Mouse (Mus musculus) stomach, embryonic 14.5 days (tissue): ENCODE results near the gene Phpt1. TPM values are rescaled to one million over a fixed set of nuclear protein-coding genes. Genes with fewer than 3 reads are reported as not detected.

ENCODE experiments used
- ATAC-seq: fragments of 200-750 bp; cut with Nextera tagmentation; 2 replicates; pipeline ENCODE4 v1.8.0; 2017; ENCODE audit warnings: low read depth, moderate TSS enrichment; ENCODE audit not compliant: insufficient number of reproducible peaks, insufficient read depth, low FRiP score
- H3K27ac ChIP-seq: fragments of 300-500 bp; sonication (generic); 2 replicates; pipeline ENCODE4 v1.5.1; 2014; ENCODE audit warnings: mild to moderate bottlenecking, low read length, moderate library complexity, mixed read lengths
- H3K27me3 ChIP-seq: fragments of 300-500 bp; sonication (generic); 2 replicates; pipeline ENCODE4 v1.6.1; 2014; ENCODE audit warnings: low read length, control low read depth, mixed read lengths; ENCODE audit not compliant: control insufficient read depth, insufficient read depth
- H3K36me3 ChIP-seq: fragments of 300-500 bp; sonication (generic); 2 replicates; pipeline ENCODE4 v1.6.1; 2014; ENCODE audit warnings: mild to moderate bottlenecking, control low read depth, low read length, moderate library complexity, mixed read lengths; ENCODE audit not compliant: control insufficient read depth, insufficient read depth
- H3K4me1 ChIP-seq: fragments of 300-500 bp; sonication (generic); 2 replicates; pipeline ENCODE4 v1.6.1; 2014; ENCODE audit warnings: low read length, control low read depth, mixed read lengths; ENCODE audit not compliant: control insufficient read depth, insufficient read depth
- H3K4me2 ChIP-seq: fragments of 300-500 bp; sonication (generic); replicated peaks from 2 replicates; pipeline ENCODE4 v1.6.1; 2014; ENCODE audit warnings: low read depth, low read length, control low read depth
- H3K4me3 ChIP-seq: fragments of 300-500 bp; sonication (generic); 2 replicates; pipeline ENCODE4 v1.5.1; 2014; ENCODE audit warnings: low read depth, low read length, control low read depth
- H3K9ac ChIP-seq: fragments of 300-500 bp; sonication (generic); replicated peaks from 2 replicates; pipeline ENCODE4 v1.6.1; 2014; ENCODE audit warnings: low read depth, mild to moderate bottlenecking, control low read depth, low read length, moderate library complexity, mixed read lengths
- H3K9me3 ChIP-seq: fragments of 300-500 bp; sonication (generic); 2 replicates; pipeline ENCODE4 v1.6.1; 2016; ENCODE audit warnings: low read depth, low read length, control low read depth; ENCODE audit not compliant: control insufficient read depth
- WGBS: fragments of 180-500 bp; shearing (Covaris S2); extraction: QIAGEN DNeasy Blood & Tissue Kit; methylation state at CpG from one replicate; pipeline ENCODE4 v1.1.7; 2014; 5-methylcytosine and 5-hydroxymethylcytosine counted together
- polyA plus RNA-seq: library from polyadenylated mRNA; unstranded; fragments of >200 nt; fragmentation: Nextera tagmentation; extraction: Ambion mirVana; gene quantifications from 2 replicates; pipeline ENCODE4 v1.2.1, GENCODE M21; 2014

The Phpt1 gene
- polyA plus RNA-seq, 1 experiment from 2014 or later: 231 TPM

- Histone ChIP-seq H3K36me3 (peaks cover 61% of the 10 kb centered on the region), H3K9me3 (no peaks in the 10 kb centered on the region), H3K9ac (no peak overlapping the region), H3K27me3 (peaks cover under 1% of the 10 kb centered on the region), H3K27ac (no peak overlapping the region), H3K4me1 (peaks cover 6% of the 10 kb centered on the region), H3K4me3 (no peak overlapping the region), H3K4me2 (no peak overlapping the region)
- 90% methylated on average over 3 of the region's 3 CpGs for WGBS
- ATAC-seq: no peak
Measured at GRCm38 (mm10) chr2:25585601-25586000, 10.6 kb upstream of the Phpt1 start.

- WGBS: 86% methylated on average over 4 of the region's 4 CpGs
- no peak overlapping the region for H3K4me3 ChIP-seq
- peaks cover 8% of the 10 kb centered on the region for H3K4me1 ChIP-seq
- no peak for ATAC-seq
- peaks cover 8% of the 10 kb centered on the region for H3K27me3 ChIP-seq
- H3K9me3 ChIP-seq: no peaks in the 10 kb centered on the region
- no peak overlapping the region for H3K4me2 ChIP-seq
- H3K36me3 ChIP-seq: peaks cover 53% of the 10 kb centered on the region
- H3K27ac ChIP-seq: no peak overlapping the region
- H3K9ac ChIP-seq: no peak overlapping the region
Measured at GRCm38 (mm10) chr2:25584856-25585255, 9.8 kb upstream of the Phpt1 start.

- Histone ChIP-seq H3K4me3 (no peak overlapping the region), H3K27ac (no peak overlapping the region), H3K27me3 (peaks cover 15% of the 10 kb centered on the region), H3K4me2 (no peak overlapping the region), H3K4me1 (peaks cover 14% of the 10 kb centered on the region), H3K36me3 (peaks cover 48% of the 10 kb centered on the region), H3K9ac (no peak overlapping the region), H3K9me3 (no peaks in the 10 kb centered on the region)
- 91% methylated on average over 3 of the region's 3 CpGs for WGBS
- no peak for ATAC-seq
Measured at GRCm38 (mm10) chr2:25584152-25584551, 9.1 kb upstream of the Phpt1 start.

GRCm38 (mm10) chr2:25583571-25583970 lies 8.5 kb upstream of the Phpt1 start:
- no peak for ATAC-seq
- peaks cover 19% of the 10 kb centered on the region for H3K27me3 ChIP-seq
- H3K27ac ChIP-seq: no peak overlapping the region
- H3K9ac ChIP-seq: no peak overlapping the region
- no peak overlapping the region for H3K4me2 ChIP-seq
- H3K4me3 ChIP-seq: no peak overlapping the region
- WGBS: 58% methylated on average over 4 of the region's 4 CpGs
- no peaks in the 10 kb centered on the region for H3K9me3 ChIP-seq
- peaks cover 16% of the 10 kb centered on the region for H3K4me1 ChIP-seq
- peaks cover 46% of the 10 kb centered on the region for H3K36me3 ChIP-seq

GRCm38 (mm10) chr2:25583120-25583481 lies 8.1 kb upstream of the Phpt1 start:
- peaks cover 21% of the 10 kb centered on the region for H3K4me1 ChIP-seq
- H3K27me3 ChIP-seq: peaks cover 21% of the 10 kb centered on the region
- ATAC-seq: no peak
- 76% methylated on average over 6 of the region's 6 CpGs for WGBS
- no peak overlapping the region for H3K4me3 ChIP-seq
- H3K27ac ChIP-seq: no peak overlapping the region
- H3K9ac ChIP-seq: no peak overlapping the region
- H3K4me2 ChIP-seq: no peak overlapping the region
- no peaks in the 10 kb centered on the region for H3K9me3 ChIP-seq
- H3K36me3 ChIP-seq: peaks cover 42% of the 10 kb centered on the region

- Histone ChIP-seq H3K27me3 (peaks cover 24% of the 10 kb centered on the region), H3K4me2 (no peak overlapping the region), H3K4me1 (peaks cover 24% of the 10 kb centered on the region), H3K4me3 (no peak overlapping the region), H3K9me3 (no peaks in the 10 kb centered on the region), H3K36me3 (peaks cover 41% of the 10 kb centered on the region), H3K27ac (no peak overlapping the region), H3K9ac (no peak overlapping the region)
- 40% methylated on average over 12 of the region's 12 CpGs for WGBS
- ATAC-seq: no peak
Measured at GRCm38 (mm10) chr2:25582466-25583119, 7.6 kb upstream of the Phpt1 start.

- Histone ChIP-seq H3K27ac (no peak overlapping the region), H3K4me3 (no peak overlapping the region), H3K36me3 (peaks cover 35% of the 10 kb centered on the region), H3K9me3 (no peaks in the 10 kb centered on the region), H3K9ac (no peak overlapping the region), H3K4me1 (peaks cover 31% of the 10 kb centered on the region), H3K27me3 (peaks cover 29% of the 10 kb centered on the region), H3K4me2 (peak overlapping the region; percentile 54; the same call in 1 of the 2 replicates)
- 25% methylated on average over 6 of the region's 6 CpGs for WGBS
- peak; percentile 12; the same call in 1 of the 2 replicates for ATAC-seq
Measured at GRCm38 (mm10) chr2:25581901-25582301, 6.9 kb upstream of the Phpt1 start.

GRCm38 (mm10) chr2:25581294-25581864 lies 6.4 kb upstream of the Phpt1 start, which contains the start of gene Ajm1:
Ajm1 (minus strand) TSS chr2:25581757.
- H3K9me3 ChIP-seq: no peaks in the 10 kb centered on the region
- H3K4me1 ChIP-seq: peaks cover 36% of the 10 kb centered on the region
- ATAC-seq: peak; percentile 53
- H3K9ac ChIP-seq: 0 out of 2 replicates have a peak within 1 kb of the TSS, but pooled peaks have one; percentile 2
- peak within 1 kb of the TSS; percentile 25 for H3K4me3 ChIP-seq
- H3K36me3 ChIP-seq: peaks cover 31% of the 10 kb centered on the region
- no peak within 1 kb of the TSS; the same call in 1 of the 2 replicates for H3K27ac ChIP-seq
- WGBS: 5% methylated on average over 19 of the region's 19 CpGs
- H3K4me2 ChIP-seq: peak within 1 kb of the TSS; percentile 54
- peaks cover 35% of the 10 kb centered on the region for H3K27me3 ChIP-seq
